Mouse (Mus musculus): ENCODE measurements around the gene Lrg1.

The Lrg1 gene

GRCm38 (mm10) chr17:56137839-56138613, 16.2 kb upstream of the Lrg1 start:
- in situ Hi-C loops (cut with MboI; ENCODE audit: low sequenced_read_pairs): loop anchor here (10.0 kb wide), 1 partner anchor 117 kb away; the partner anchor contains the start of gene Fem1a

GRCm38 (mm10) chr17:56136558-56136957, 14.8 kb upstream of the Lrg1 start:
- in situ Hi-C loops (cut with MboI; ENCODE audit: low sequenced_read_pairs): loop anchor here (10.0 kb wide), 1 partner anchor 118 kb away; the partner anchor contains the start of gene Fem1a

GRCm38 (mm10) chr17:56134463-56134971, 12.7 kb upstream of the Lrg1 start:
- in situ Hi-C loops (cut with MboI; ENCODE audit: low sequenced_read_pairs): loop anchor here (10.0 kb wide), 1 partner anchor 120 kb away; the partner anchor contains the start of gene Fem1a

GRCm38 (mm10) chr17:56133457-56134363, 11.9 kb upstream of the Lrg1 start:
- in situ Hi-C loops (cut with MboI; ENCODE audit: low sequenced_read_pairs): loop anchor here (10.0 kb wide), 1 partner anchor 121 kb away; the partner anchor contains the start of gene Fem1a

GRCm38 (mm10) chr17:56132661-56133060, 10.9 kb upstream of the Lrg1 start:
- in situ Hi-C loops (cut with MboI; ENCODE audit: low sequenced_read_pairs): loop anchor here (10.0 kb wide), 1 partner anchor 122 kb away; the partner anchor contains the start of gene Fem1a

- in situ Hi-C loops (cut with MboI; ENCODE audit: low sequenced_read_pairs): loop anchor here (10.0 kb wide), 1 partner anchor 123 kb away; the partner anchor contains the start of gene Fem1a
Measured at GRCm38 (mm10) chr17:56131814-56132213, 10.0 kb upstream of the Lrg1 start.

GRCm38 (mm10) chr17:56131136-56131535, 9.3 kb upstream of the Lrg1 start:
- in situ Hi-C loops (cut with MboI; ENCODE audit: low sequenced_read_pairs): loop anchor here (10.0 kb wide), 1 partner anchor 124 kb away; the partner anchor contains the start of gene Fem1a

GRCm38 (mm10) chr17:56128246-56128645, 6.4 kb upstream of the Lrg1 start:
- in situ Hi-C loops (cut with MboI; ENCODE audit: low sequenced_read_pairs): no loop called here

- in situ Hi-C loops (cut with MboI; ENCODE audit: low sequenced_read_pairs): no loop called here
Measured at GRCm38 (mm10) chr17:56126175-56126574, 4.4 kb upstream of the Lrg1 start.

GRCm38 (mm10) chr17:56125276-56125630, 3.5 kb upstream of the Lrg1 start:
- in situ Hi-C loops (cut with MboI; ENCODE audit: low sequenced_read_pairs): no loop called here

GRCm38 (mm10) chr17:56124377-56125275, 2.8 kb upstream of the Lrg1 start:
- in situ Hi-C loops (cut with MboI; ENCODE audit: low sequenced_read_pairs): no loop called here

- in situ Hi-C loops (cut with MboI; ENCODE audit: low sequenced_read_pairs): no loop called here
Measured at GRCm38 (mm10) chr17:56123681-56124340, 2.0 kb upstream of the Lrg1 start.

GRCm38 (mm10) chr17:56123161-56123560, 1.4 kb upstream of the Lrg1 start:
- in situ Hi-C loops (cut with MboI; ENCODE audit: low sequenced_read_pairs): no loop called here

- in situ Hi-C loops (cut with MboI; ENCODE audit: low sequenced_read_pairs): no loop called here
Measured at GRCm38 (mm10) chr17:56119981-56120880, 1.6 kb downstream of the Lrg1 start.

GRCm38 (mm10) chr17:56119431-56119830, 2.4 kb downstream of the Lrg1 start:
- in situ Hi-C loops (cut with MboI; ENCODE audit: low sequenced_read_pairs): no loop called here

- in situ Hi-C loops (cut with MboI; ENCODE audit: low sequenced_read_pairs): no loop called here
Measured at GRCm38 (mm10) chr17:56117251-56117710, 4.5 kb downstream of the Lrg1 start, which contains the start of gene Plin5. Gene Plin5 (minus strand): TSS chr17:56117596.

GRCm38 (mm10) chr17:56116193-56116592, 5.6 kb downstream of the Lrg1 start:
- in situ Hi-C loops (cut with MboI; ENCODE audit: low sequenced_read_pairs): no loop called here

GRCm38 (mm10) chr17:56112743-56113142, 9.1 kb downstream of the Lrg1 start:
- in situ Hi-C loops (cut with MboI; ENCODE audit: low sequenced_read_pairs): no loop called here
